Mouse (Mus musculus) lung, postnatal 14 days (tissue): Measurements from ENCODE around the gene Adamts20.

Experiments used
- DNase-seq: peaks from one replicate; pipeline ENCODE4 v3.0.0; 2021

The Adamts20 gene

DNA sequence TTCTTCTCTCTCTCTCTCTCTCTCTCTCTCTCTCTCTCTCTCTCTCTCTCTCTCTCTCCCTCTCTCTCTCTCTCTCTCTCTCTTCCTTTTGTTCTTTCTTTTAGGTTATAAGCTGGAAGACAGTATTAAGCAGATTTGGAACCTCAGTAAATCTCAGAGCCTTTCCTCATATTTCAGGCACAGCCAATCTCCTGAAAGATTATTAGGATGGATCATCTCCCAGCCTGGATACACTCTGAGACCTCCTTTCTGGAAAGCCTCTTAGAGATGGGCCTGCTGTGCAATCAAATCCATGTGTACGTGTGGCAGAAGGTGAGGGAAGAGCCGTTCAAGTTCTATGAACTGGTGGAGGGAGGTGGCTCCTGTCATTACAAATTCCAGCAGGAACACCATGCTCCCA, 220.9 kb downstream of the Adamts20 start:
- no peak for DNase-seq

DNA sequence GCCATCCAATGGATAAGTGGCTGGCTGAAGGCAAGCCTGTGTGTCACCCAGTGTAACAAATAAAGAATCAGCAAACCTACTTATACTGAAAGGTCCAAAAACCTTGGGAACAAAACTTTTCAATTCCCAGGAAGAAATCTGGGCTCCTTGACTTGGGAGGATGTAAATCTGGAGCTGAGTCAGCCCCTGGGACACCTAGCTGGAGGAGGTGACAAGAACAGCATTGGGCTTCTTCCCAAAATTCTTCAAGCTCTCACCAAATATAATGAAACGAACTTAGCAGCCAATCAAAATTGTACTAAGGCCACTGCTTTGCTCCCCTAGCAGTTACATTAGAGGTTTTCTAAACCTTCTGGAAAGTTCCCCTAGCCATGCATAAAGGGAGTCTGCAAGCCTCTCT, 223.1 kb downstream of the Adamts20 start:
- DNase-seq: no peak

DNA sequence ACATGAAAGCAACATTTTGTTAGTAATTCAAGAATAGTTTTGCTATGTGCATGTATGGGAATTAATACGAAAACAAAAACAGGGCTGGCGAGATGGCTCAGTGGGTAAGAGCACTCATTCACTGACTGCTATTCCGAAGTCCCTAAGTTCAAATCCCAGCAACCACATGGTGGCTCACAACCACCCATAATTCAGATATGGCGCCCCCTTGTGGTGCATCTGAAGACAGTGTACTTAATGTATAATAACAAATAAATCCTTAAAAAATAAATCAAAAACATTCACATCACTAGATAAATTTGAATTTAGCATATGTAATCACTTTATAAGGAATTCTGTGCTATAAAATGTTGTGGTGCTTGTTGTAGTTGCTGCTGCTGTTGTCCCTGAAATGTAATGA, 225.6 kb downstream of the Adamts20 start:
- no peak for DNase-seq

DNA sequence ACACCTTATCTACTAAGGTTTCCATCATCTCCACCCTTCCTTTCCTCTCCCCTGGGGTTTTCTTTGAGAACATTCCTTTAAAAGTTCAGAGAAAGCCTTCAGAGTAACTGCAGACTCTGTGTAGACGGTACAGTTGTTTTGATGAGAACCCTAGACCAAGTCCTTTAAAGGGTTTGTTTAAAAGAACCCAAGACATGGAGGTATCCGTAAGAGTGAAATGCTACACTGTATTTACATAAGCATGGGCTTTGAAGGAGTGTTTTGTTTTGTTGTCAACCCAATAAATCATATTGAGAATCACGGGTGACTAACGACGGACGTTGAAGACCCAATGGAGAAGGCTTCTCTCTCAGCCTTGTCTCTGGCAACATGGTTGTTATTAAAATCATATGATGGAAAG, 226.1 kb downstream of the Adamts20 start:
- DNase-seq: no peak

DNA sequence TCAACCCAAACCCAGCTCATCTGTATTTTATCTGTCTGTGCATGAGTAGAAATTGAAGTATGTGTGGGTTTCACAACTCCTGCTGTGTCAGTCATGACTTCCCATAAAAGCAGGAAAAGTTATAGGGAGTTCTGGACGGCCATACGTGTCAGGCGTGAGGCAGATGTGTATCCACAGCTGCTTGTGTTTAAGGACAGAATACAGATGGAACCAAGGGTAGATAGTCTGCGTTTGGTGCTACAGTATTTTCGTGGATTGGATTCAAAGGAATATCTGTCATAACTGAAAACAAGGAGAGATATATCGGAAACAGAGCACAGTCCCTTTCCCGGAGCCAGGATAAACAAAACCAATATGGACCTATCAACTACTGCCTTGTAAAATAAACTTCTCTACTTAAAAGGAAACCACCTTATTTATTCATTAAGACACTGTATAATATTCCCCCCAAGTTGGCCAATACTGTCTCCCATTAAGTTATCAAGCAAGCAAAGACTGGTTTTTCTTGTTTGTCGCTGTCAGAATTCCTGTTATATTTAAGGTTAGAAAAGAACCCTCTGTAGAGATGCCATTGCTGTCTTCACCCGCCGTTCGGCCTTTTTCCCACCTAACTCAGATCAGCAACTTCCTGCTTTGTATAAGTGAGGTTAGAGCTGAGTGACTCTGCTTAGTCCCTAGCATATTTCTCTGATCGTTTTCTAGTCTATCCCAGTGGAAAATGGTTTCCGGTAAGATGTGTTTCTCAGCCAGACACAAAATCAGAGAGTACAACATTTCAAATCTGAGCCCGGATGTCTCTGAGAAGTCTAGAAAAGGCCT, 227.0 kb downstream of the Adamts20 start:
- no peak for DNase-seq

DNA sequence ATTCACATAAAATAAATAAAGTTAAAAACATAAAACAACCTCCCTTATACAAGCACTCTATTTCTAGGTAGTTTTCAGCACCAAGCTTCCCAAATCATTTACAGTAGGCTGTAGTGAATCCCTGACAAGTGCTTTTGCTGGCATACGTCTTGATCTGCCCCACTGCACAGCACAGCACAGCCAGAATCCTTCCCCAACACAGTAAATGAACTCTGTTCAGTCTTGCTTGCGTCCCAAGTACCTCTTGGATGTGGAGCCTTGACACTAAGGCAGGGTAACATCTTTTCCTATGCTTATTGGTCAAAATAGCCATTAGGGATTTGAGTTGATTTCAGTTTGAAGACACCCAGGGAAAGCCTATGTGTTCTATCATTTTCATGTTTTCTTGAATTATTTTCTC, 228.5 kb downstream of the Adamts20 start:
- DNase-seq: no peak

DNA sequence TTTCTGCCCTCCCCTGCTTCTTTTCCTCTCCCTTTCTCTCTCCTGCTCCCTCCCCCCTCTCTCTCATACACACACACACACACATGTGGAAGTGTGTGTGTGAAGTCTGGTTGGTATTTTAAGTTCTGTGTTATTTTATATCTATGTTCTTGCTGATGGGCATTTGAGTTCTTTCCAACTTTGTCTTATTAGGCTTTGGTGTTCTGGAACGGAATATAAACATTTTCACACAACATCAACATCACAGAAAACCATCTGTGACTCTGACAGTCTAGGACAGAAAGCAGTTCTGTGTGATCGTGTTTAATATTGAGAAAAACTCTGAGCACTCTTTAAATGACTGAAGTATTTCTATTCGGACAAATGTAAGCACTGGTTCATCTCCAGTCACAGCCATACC, 229.1 kb downstream of the Adamts20 start:
- DNase-seq: no peak

DNA sequence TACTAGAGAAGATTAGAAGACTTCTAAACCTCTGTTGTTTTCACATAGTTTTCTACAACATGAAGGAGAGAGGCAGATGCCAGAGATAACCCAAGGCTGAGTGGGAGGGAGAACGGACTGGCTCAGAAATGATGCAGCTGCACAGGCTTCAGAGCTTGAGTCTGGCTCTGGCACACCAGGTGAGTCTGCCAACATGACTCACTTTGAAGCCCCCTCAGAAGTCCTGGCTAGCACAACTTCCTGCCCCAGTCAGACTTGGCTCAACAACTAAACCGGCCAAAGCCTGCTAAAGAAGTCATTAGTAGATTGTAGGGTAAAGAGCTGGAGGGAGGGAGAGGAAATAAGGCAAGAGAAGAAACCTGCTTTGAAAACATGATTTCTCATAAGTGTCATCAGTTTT, 230.0 kb downstream of the Adamts20 start:
- DNase-seq: no peak

DNA sequence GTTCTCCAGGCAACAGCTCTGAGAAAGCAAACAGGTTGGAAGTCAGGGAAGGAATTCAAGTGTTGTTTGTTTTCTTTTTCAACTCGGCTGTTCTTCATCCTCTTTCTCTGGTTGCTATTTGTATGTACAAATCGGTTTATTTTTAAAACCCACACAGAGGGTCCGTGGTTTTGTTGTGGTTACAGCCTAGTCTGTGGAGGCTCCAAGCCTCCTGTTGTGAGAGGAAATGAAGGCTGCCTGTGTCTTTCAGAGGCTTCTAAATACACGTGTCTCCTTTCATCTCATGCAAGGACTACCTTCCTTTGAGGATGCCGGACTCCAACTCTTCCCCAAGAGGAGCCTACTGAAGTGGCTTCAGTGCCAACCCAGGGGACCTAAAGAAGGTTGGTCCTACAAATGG, 234.0 kb downstream of the Adamts20 start:
- DNase-seq: no peak

DNA sequence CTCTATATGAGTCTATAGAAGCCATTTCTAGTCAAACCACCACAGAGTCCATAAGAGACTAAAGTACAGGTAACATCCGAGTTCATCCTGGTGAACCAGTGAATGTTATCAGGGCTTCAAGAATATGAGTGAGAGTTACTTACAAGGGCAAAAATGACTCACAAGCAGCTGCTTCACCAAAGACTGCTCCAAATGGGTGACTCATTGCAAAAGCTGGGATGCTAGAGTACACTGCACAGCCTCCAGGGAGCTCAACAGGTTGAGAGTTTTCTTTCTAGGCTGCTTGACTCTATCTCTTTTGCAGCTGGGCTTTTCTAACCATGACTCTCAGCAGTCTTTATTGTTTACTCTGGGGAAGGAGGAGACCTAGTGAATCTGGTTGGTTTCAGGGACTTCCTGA, 237.8 kb downstream of the Adamts20 start:
- no peak for DNase-seq

DNA sequence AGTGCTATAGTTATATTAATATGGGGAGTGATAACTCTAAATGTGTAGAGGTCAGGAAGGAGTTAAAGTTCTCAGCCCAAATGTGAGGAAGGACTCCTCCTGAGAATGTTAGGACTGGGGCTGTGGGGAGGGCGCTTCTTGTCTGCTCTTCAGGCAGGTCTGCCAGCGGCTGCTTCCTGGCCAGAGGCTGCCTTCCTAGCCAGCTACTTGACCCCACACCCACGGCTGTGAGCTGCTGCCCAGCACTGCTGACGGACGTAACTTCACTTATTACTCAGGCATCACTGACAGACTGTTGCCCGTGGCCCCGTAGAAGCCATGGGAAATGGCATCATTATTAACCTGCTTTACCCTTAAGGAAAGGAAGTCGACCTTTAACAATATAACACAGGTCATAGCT, 242.1 kb downstream of the Adamts20 start:
- no peak for DNase-seq

DNA sequence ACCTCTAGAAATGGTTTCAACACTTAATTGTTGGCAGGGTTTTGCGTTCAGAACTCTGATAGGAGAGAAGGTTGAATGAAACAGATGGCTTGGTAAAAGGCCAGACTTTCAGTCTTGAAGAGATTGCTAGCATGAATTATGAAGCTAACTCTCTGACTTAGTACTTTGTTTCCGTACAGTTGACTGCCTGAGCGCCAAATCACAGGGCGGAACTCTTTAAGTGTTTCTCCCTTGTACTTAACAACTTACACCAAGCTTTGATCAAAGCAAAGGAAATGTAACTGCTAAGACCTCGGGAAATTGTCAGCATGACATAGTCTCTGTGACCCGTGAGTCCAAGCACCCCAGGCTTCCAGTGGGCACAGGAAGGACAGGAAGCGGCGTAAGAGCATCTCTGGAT, 244.5 kb downstream of the Adamts20 start:
- DNase-seq: no peak
